Mouse (Mus musculus) liver, embryonic 11.5 days (tissue): ENCODE measurements around the gene Pphln1. TPM values are rescaled to one million over a fixed set of nuclear protein-coding genes. Genes with fewer than 3 reads are reported as not detected.
"Not testable (repeated sequence)": the region's sequence is repeated elsewhere in the genome, so short reads cannot be mapped to it uniquely, and the experiment has no call there.

Source experiments
- ATAC-seq: fragments of 200-750 bp; cut with Nextera tagmentation; replicated peaks from 2 replicates; pipeline ENCODE4 v1.8.0; 2017; ENCODE audit warnings: moderate number of reproducible peaks, mild to moderate bottlenecking, moderate TSS enrichment, moderate library complexity; ENCODE audit not compliant: low FRiP score
- DNase-seq: peaks from one replicate; pipeline ENCODE4 v3.0.0-alpha.2; 2017; ENCODE audit warnings: low spot score
- H3K27ac ChIP-seq: fragments of 300-500 bp; sonication (generic); 2 replicates; pipeline ENCODE4 v1.5.1; 2014; ENCODE audit warnings: mild to moderate bottlenecking, low read depth, low read length, control low read depth
- H3K27me3 ChIP-seq: fragments of 300-500 bp; sonication (generic); replicated peaks from 2 replicates; pipeline ENCODE4 v1.6.1; 2014; ENCODE audit warnings: low read length, mixed read lengths; ENCODE audit not compliant: control insufficient read depth, insufficient read depth
- H3K36me3 ChIP-seq: fragments of 300-500 bp; sonication (generic); 2 replicates; pipeline ENCODE4 v1.6.1; 2014; ENCODE audit warnings: mild to moderate bottlenecking, low read length, moderate library complexity, mixed read lengths; ENCODE audit not compliant: control insufficient read depth, insufficient read depth
- H3K4me1 ChIP-seq: fragments of 300-500 bp; sonication (generic); replicated peaks from 2 replicates; pipeline ENCODE4 v1.6.1; 2014; ENCODE audit warnings: low read length, mixed read lengths; ENCODE audit not compliant: control insufficient read depth, insufficient read depth
- H3K4me2 ChIP-seq: fragments of 300-500 bp; sonication (generic); 2 replicates; pipeline ENCODE4 v1.6.1; 2014; ENCODE audit warnings: mild to moderate bottlenecking, control low read depth, moderate library complexity
- H3K4me3 ChIP-seq: fragments of 300-500 bp; sonication (generic); 2 replicates; pipeline ENCODE4 v1.5.1; 2014; ENCODE audit warnings: low read depth, low read length, control low read depth
- H3K9ac ChIP-seq: fragments of 300-500 bp; sonication (generic); 2 replicates; pipeline ENCODE4 v1.6.1; 2014; ENCODE audit warnings: low read depth, low read length, control low read depth
- H3K9me3 ChIP-seq: fragments of 300-500 bp; sonication (generic); 2 replicates; pipeline ENCODE4 v1.6.1; 2016; ENCODE audit warnings: low read length, inconsistent platforms, mixed read lengths; ENCODE audit not compliant: control insufficient read depth
- WGBS: fragments of 180-500 bp; shearing (Covaris S2); extraction: QIAGEN DNeasy Blood & Tissue Kit; methylation state at CpG from one replicate; pipeline ENCODE4 v1.1.7; 2014; 5-methylcytosine and 5-hydroxymethylcytosine counted together
- polyA plus RNA-seq: library from polyadenylated mRNA; unstranded; fragments of >200 nt; fragmentation: Nextera tagmentation; extraction: Ambion mirVana; gene quantifications from 2 replicates; pipeline ENCODE4 v1.2.1, GENCODE M21; 2014

Gene Pphln1
- 51.3 and 52.7 TPM in 2 replicates for polyA plus RNA-seq

- Histone ChIP-seq H3K9ac (peak within 1 kb of the TSS; percentile 95), H3K4me3 (peak within 1 kb of the TSS; percentile 97), H3K4me1 (peaks cover 28% of the 10 kb centered on the region), H3K36me3 (peaks cover 8% of the 10 kb centered on the region), H3K4me2 (peak within 1 kb of the TSS; percentile 78), H3K9me3 (no peaks in the 10 kb centered on the region), H3K27ac (peak within 1 kb of the TSS; percentile 79), H3K27me3 (no peaks in the 10 kb centered on the region)
- WGBS: under 1% methylated on average over 97 of the region's 100 CpGs
- ATAC-seq (peak; percentile 91), DNase-seq (peak; percentile 86)
Observed at GRCm38 (mm10) chr15:93397826-93398698, at the start of gene Pphln1, which contains the start of gene Zcrb1. Gene Pphln1 (plus strand): TSS chr15:93398350. Gene Zcrb1 (minus strand): TSS chr15:93398334.

- no peak for ATAC-seq
- H3K36me3 ChIP-seq: no peaks in the 10 kb centered on the region
- H3K27ac ChIP-seq: no peak overlapping the region
- no peaks in the 10 kb centered on the region for H3K9me3 ChIP-seq
- no peak overlapping the region for H3K4me3 ChIP-seq
- H3K4me2 ChIP-seq: no peak overlapping the region
- no peak overlapping the region for H3K9ac ChIP-seq
- H3K27me3 ChIP-seq: no peaks in the 10 kb centered on the region
- WGBS: 79% methylated on average over 19 of the region's 19 CpGs
- no peaks in the 10 kb centered on the region for H3K4me1 ChIP-seq
- DNase-seq: no peak
Observed at GRCm38 (mm10) chr15:93358346-93359095, 39.6 kb upstream of the Pphln1 start.

GRCm38 (mm10) chr15:93365561-93365960 lies 32.6 kb upstream of the Pphln1 start:
- WGBS: 86% methylated on average over 6 of the region's 6 CpGs
- Histone ChIP-seq H3K27ac (no peak overlapping the region), H3K36me3 (no peaks in the 10 kb centered on the region), H3K9ac (no peak overlapping the region), H3K4me1 (no peaks in the 10 kb centered on the region), H3K4me3 (no peak overlapping the region), H3K9me3 (no peaks in the 10 kb centered on the region), H3K4me2 (no peak overlapping the region), H3K27me3 (no peaks in the 10 kb centered on the region)
- ATAC-seq (no peak), DNase-seq (no peak)

GRCm38 (mm10) chr15:93368558-93368957 lies 29.6 kb upstream of the Pphln1 start:
- DNase-seq (no peak), ATAC-seq (no peak)
- H3K9me3 ChIP-seq: no peaks in the 10 kb centered on the region
- H3K4me3 ChIP-seq: no peak overlapping the region
- no peaks in the 10 kb centered on the region for H3K27me3 ChIP-seq
- WGBS: 62% methylated on average over 9 of the region's 9 CpGs
- no peaks in the 10 kb centered on the region; the same call in 1 of the 2 replicates for H3K4me1 ChIP-seq
- H3K27ac ChIP-seq: no peak overlapping the region
- H3K9ac ChIP-seq: no peak overlapping the region
- no peaks in the 10 kb centered on the region for H3K36me3 ChIP-seq
- H3K4me2 ChIP-seq: no peak overlapping the region

GRCm38 (mm10) chr15:93371838-93372237 lies 26.3 kb upstream of the Pphln1 start:
- WGBS: 78% methylated on average over 2 of the region's 2 CpGs
- peaks cover 6% of the 10 kb centered on the region; the same call in 1 of the 2 replicates for H3K4me1 ChIP-seq
- H3K9me3 ChIP-seq: no peaks in the 10 kb centered on the region
- ATAC-seq (peak; percentile 42; the same call in 1 of the 2 replicates), DNase-seq (no peak)
- no peaks in the 10 kb centered on the region for H3K27me3 ChIP-seq
- H3K36me3 ChIP-seq: no peaks in the 10 kb centered on the region
- H3K9ac ChIP-seq: no peak overlapping the region
- no peak overlapping the region for H3K4me3 ChIP-seq
- no peak overlapping the region for H3K4me2 ChIP-seq
- H3K27ac ChIP-seq: no peak overlapping the region

GRCm38 (mm10) chr15:93372525-93373119 lies 25.5 kb upstream of the Pphln1 start:
- DNase-seq, H3K27me3 ChIP-seq, H3K4me1 ChIP-seq, H3K36me3 ChIP-seq, H3K9me3 ChIP-seq, ATAC-seq, H3K4me2 ChIP-seq, H3K4me3 ChIP-seq, H3K9ac ChIP-seq: not testable (repeated sequence)
- peak overlapping the region; percentile 70 for H3K27ac ChIP-seq

GRCm38 (mm10) chr15:93375696-93376095 lies 22.5 kb upstream of the Pphln1 start:
- DNase-seq (no peak), ATAC-seq (no peak)
- H3K27me3 ChIP-seq: no peaks in the 10 kb centered on the region
- peaks cover 6% of the 10 kb centered on the region; the same call in 1 of the 2 replicates for H3K4me1 ChIP-seq
- H3K36me3 ChIP-seq: no peaks in the 10 kb centered on the region
- H3K4me2 ChIP-seq: no peak overlapping the region
- H3K9ac ChIP-seq: no peak overlapping the region
- no peak overlapping the region for H3K27ac ChIP-seq
- H3K9me3 ChIP-seq: no peaks in the 10 kb centered on the region
- WGBS: 81% methylated on average over 5 of the region's 5 CpGs
- H3K4me3 ChIP-seq: no peak overlapping the region

GRCm38 (mm10) chr15:93379177-93379576 lies 19.0 kb upstream of the Pphln1 start:
- no peak overlapping the region for H3K4me2 ChIP-seq
- H3K27ac ChIP-seq: no peak overlapping the region
- no peaks in the 10 kb centered on the region for H3K27me3 ChIP-seq
- H3K9me3 ChIP-seq: no peaks in the 10 kb centered on the region
- ATAC-seq: peak; percentile 41; the same call in 1 of the 2 replicates
- DNase-seq: no peak
- 61% methylated on average over 3 of the region's 3 CpGs for WGBS
- H3K4me3 ChIP-seq: no peak overlapping the region
- H3K9ac ChIP-seq: no peak overlapping the region
- no peaks in the 10 kb centered on the region for H3K36me3 ChIP-seq
- H3K4me1 ChIP-seq: 0 out of 2 replicates have a peak, but pooled peaks cover under 1% of the 10 kb centered on the region
